Mouse (Mus musculus) lung, postnatal 0 days (tissue): Measurements from ENCODE around the gene Actc1.

Experiments used
- CTCF ChIP-seq: IDR thresholded peaks from 2 replicates; pipeline ENCODE4 v1.5.1; 2016; ENCODE audit warnings: antibody characterized with exemption, mild to moderate bottlenecking
- EP300 ChIP-seq: IDR thresholded peaks from 2 replicates; pipeline ENCODE4 v1.6.1; 2016; ENCODE audit warnings: antibody characterized with exemption, mild to moderate bottlenecking, control low read depth

GRCm38 (mm10) chr2:114051111-114051870 lies 2.1 kb downstream of the Actc1 start:
- TF ChIP-seq CTCF: no peak
- no peak for TF ChIP-seq EP300
